Mouse (Mus musculus): ENCODE measurements around the gene Dnah12.
"Not testable (repeated sequence)": the region's sequence is repeated elsewhere in the genome, so short reads cannot be mapped to it uniquely, and the experiment has no call there.

Dnah12 gene

DNA sequence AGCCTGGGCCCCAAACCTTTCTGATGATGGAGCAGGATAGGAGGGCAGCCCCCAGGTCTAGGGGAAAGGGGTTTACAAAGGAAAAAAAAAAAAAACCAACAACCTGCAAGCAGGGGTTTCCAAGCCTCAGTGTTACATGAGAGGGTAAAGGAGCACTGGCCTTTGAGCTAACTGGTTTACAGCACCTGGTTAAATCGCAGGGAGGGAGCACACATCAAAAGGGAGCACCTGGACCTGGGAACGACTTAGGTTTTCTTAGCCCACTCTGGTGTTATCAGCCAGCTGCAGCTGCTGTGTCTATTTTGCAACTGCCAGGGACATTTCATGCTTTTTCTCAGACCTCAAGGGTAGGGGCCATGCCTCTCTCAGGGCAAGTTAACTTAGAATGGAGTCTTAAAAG lies 26.6 kb downstream of the Dnah12 start:
- not testable (repeated sequence) for DNase-seq (ENCODE audit: low spot score)

GRCm38 (mm10) chr14:26724898-26725297 lies 31.8 kb downstream of the Dnah12 start:
- DNase-seq (ENCODE audit: low spot score), result no peak

DNA sequence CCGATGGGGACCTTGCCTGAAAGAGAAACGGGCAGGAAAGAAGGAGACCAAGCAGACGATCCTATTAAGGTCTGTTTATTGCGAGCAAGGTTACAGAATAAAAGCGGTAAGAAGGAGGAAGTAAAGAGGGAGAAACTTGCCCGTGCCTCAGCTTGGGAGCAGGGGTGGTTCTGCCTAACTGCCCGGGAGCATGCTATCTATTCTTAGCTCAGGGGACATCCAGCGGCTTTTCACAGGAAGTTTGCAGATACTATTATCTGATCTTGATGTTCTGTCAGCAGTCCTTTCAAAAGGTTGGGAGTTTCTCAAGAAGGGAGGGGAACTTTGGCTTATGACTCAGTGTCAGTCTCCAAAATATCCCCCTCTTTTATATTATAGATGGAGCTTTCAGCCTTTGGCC lies 65.5 kb downstream of the Dnah12 start:
- DNase-seq (ENCODE audit: low spot score), result no peak

DNA sequence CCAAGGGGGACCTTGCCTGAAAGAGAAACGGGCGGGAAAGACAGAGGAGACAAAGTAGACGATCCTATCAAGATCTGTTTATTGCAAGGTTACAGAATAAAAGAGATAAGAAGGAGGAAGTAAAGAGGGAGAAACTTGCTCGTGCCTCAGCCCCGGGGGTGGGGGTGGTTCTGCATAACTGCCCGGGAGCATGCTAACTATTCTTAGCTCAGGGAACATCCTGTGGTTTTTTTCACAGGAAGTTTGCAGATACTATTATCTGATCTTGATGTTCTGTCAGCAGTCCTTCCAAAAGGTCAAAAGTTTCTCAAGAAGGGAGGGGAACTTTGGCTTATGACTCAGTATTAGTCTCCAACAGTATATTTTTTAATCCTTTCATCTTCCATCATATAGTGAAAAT lies 71.8 kb downstream of the Dnah12 start:
- no peak for DNase-seq (ENCODE audit: low spot score)

- DNase-seq (ENCODE audit: low spot score), result no peak
These were observed 75.1 kb downstream of the Dnah12 start for GRCm38 (mm10) chr14:26768195-26768594.

DNA sequence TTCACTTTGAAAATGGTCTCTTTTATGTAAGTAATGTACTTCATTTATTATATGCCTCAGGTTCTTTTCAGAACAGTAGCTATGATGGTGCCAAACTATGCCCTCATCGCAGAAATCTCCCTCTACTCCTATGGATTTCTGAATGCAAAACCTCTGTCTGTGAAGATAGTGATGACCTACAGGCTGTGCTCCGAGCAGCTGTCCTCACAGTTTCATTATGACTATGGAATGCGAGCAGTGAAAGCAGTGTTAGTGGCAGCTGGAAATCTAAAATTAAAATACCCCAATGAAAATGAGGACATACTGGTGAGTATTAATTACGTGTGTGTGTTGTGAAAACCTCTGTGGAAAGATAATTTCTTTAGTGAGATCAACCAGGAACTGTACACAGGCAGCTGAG lies 80.5 kb downstream of the Dnah12 start:
- no peak for DNase-seq (ENCODE audit: low spot score)

DNA sequence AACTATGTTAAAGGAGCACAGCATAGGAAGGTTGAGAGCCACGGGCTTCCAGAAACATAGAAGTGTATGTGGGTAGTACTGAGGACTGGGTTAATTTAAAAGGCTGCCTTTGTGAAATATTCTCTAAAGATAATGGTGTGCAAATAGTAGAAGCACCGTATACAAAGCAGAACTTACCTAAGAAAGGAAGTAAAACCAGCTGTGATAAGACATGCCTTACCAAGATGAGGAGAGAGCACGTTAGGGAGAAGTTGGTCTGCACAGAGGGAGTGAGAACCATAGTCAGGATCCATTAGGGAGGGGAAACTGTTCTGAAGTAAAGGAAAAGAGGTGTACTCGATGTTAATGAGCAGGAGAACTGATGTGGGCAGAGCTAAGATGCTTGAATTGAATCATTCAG lies 90.7 kb downstream of the Dnah12 start:
- DNase-seq (ENCODE audit: low spot score), result no peak

DNA sequence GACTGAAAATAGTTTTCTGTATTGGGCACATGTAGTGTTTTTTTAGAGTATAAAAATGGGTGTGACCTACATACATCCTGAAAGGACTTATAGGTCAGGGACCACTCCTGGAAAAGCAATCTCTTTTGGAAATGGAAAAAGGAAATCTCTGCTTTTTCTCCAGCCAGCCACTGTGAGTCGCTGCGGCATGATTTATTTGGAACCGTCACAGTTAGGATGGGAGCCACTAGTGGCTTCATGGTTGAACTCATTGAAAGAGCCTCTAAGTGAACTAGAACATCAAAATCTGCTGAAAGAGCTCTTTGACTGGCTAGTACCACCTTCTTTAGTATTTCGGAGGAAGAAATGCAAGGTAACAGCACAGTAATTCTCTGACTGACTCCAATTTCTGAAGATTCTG lies 92.6 kb downstream of the Dnah12 start:
- no peak for DNase-seq (ENCODE audit: low spot score)

DNA sequence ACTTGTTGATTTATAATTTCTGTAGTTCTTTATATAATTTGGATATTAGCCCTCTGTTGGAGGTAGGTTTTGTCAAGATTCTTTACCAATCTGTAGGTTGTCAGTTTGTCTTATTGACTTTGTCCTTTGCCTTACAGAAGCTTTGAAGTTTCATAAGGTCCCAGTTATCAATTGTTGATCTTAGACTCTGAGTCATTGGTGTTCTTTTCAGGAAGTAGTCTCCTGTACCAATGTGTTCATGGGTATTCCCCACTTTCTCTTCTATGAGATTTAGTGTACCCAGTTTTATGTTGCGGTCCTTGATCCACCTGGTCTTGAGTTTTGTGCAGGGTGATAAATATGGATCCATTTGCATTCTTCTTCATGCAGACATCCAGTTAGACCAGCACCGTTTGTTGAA lies 101.4 kb downstream of the Dnah12 start:
- DNase-seq (ENCODE audit: low spot score), result no peak

GRCm38 (mm10) chr14:26798330-26798729 lies 105.3 kb downstream of the Dnah12 start:
- no peak for DNase-seq (ENCODE audit: low spot score)

DNA sequence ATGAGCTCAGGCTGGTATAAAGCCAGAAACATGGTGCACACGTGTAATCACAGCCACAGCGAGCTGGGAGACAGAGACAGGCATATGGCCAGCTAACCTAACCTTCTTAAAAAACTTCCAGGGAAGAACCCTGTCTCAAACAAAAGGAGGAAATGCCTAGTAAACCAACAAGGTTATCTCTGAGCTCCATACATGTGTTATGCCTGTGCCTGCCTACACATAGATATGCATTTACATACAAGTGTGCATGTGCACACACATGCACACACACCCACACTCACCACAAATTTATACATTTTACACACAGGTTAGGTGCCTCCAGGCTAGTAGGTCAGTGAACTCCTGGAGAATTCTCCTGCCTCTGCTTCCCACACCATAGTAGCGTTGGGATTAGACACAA lies 106.2 kb downstream of the Dnah12 start:
- no peak for DNase-seq (ENCODE audit: low spot score)

GRCm38 (mm10) chr14:26805500-26805899 lies 112.4 kb downstream of the Dnah12 start:
- no peak for DNase-seq (ENCODE audit: low spot score)

GRCm38 (mm10) chr14:26812734-26813133 lies 119.7 kb downstream of the Dnah12 start:
- no peak for DNase-seq (ENCODE audit: low spot score)

DNA sequence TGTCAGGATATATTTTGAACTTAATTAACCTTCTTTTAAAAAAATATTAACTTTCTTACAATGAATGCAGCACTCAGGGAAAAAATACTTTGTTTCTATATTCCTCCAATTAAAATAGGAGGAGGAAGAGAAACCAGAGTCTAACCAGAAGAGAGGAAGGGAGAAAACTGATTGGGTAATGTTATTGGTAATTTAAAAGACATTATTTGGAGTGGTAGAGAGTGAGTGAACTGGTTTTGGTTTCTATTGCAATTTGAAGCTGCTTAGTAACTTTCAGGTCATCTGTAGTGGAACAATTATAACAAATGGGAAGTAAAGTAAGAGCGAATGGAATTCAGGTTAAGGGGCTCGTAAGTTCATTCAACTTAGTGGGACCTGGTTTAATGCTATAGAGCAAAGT lies 120.8 kb downstream of the Dnah12 start:
- DNase-seq (ENCODE audit: low spot score), result no peak

DNA sequence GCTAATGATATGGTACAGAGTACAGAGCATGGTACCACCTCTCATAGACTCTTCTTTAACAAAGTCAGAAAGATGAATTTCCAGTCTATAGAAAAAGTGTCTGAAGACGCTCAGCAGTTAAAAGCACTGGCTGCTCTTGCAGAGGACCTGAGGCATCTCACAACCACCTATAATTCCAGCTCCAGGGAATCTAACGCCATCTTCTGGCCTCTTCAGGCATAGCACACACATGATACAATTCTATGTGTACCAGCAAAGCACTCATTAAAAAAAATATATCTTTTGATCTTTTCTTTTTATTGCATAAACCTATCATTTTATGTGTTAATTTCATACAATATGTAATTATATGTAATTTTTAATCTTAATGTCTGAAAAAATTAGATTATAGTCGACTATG lies 121.8 kb downstream of the Dnah12 start:
- no peak for DNase-seq (ENCODE audit: low spot score)

- no peak for DNase-seq (ENCODE audit: low spot score)
These were observed 123.7 kb downstream of the Dnah12 start for GRCm38 (mm10) chr14:26816785-26817184.

DNA sequence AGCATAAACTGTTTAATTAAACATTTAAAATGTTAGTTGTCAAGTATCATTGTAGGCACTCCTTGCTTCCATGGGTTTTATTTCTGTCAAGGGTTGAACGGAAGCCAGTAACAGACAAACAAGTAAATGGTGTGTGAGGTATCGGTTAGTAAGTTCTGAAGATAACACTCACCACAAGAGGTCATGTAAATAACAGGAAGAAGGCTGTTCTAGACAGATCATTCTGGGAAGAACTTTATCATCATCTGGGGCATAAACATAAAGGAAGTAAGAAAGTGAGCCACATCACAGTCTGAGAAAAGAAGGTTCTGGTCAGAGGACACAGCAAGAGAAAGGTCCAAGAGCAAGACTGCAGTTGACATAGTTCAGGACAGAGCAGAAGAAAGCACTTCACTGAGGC lies 132.9 kb downstream of the Dnah12 start:
- DNase-seq (ENCODE audit: low spot score), result no peak

- no peak for DNase-seq (ENCODE audit: low spot score)
These were observed 160.0 kb downstream of the Dnah12 start for GRCm38 (mm10) chr14:26853053-26853452.

DNA sequence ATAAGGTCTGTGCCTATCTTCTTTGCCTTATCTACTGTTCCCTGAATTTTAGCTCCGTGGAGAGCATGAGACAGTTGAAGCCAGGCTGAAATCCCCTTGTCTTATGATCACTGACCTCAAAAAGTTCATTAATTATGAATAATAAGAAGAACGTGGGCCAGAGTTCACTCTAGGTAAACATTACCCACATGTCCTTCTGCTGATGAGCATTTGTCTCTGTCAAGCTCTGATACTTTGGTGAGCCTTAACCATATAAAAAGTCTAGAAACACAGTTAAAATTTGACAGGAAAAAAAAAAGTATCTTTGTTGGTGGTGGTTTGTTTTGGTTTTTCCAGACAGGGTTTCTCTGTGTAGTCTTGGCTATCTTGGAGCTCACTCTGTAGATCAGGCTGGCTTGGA lies 161.0 kb downstream of the Dnah12 start:
- DNase-seq (ENCODE audit: low spot score), result no peak

- no peak for DNase-seq (ENCODE audit: low spot score)
These were observed 165.3 kb downstream of the Dnah12 start for GRCm38 (mm10) chr14:26858364-26858763.

DNA sequence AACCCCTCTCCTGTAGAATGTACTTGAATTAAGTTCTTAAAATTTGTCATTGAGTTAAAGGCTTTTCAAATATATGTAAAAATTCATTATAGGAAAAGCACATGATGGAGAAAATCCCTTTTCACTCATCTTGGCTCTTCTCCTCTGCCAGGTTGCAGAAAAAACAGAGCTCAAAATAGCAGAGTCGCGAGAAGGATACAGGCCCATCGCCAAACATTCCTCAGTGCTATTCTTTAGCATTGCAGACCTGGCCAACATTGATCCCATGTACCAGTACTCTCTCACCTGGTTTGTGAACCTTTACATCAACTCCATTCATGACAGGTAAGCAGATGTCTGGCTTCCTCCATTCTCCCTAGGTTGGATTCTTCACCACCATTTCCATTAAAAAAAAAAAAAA lies 165.9 kb downstream of the Dnah12 start:
- no peak for DNase-seq (ENCODE audit: low spot score)

- no peak for DNase-seq (ENCODE audit: low spot score)
These were observed 174.3 kb downstream of the Dnah12 start for GRCm38 (mm10) chr14:26867356-26867755.

DNA sequence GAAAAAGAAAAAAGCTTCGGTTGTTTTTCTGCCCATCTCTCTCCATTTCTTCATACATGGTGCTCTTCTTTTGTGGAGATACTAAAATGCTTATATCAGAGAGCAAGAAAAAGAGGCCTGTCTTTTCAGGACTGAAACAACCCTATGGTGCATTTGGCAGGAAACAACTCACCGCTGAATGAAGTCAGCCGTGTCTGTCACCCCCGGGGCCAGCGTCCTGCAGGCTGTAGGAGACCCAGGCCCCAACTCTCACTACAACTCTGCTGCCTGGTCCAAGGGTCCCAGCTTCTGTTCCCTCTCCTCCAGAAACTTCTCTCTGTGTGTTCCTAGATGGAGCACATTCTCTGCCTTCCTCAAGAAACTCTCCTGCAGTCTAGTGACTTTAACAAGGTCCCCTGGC lies 175.2 kb downstream of the Dnah12 start:
- no peak for DNase-seq (ENCODE audit: low spot score)

GRCm38 (mm10) chr14:26878756-26879155 lies 185.7 kb downstream of the Dnah12 start:
- DNase-seq (ENCODE audit: low spot score), result no peak

GRCm38 (mm10) chr14:26879976-26880375 lies 186.9 kb downstream of the Dnah12 start:
- no peak for DNase-seq (ENCODE audit: low spot score)

Measured in yolk sac, embryonic 10.5 days (tissue).